ENCODE assay signal across 11 mouse cellular contexts in the genomic region with DNA sequence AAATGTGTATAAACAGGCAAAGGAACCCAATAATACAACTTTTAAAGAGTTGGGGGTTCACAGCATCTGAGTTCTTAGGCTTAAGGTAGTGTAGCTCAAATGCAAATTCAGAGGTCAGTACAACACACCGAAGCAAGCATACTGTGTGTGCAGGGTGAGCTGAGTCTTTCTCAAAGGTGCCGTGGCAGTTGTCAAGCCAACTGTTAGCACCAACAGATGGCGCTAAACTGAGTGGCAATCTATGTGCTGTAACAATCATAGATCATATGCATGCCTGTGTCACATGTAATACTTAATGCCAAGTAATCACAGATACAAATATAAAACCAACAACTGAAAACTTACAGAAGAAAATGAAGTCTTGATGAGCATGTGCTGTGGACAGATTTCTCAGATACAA. TPM values are rescaled to one million over a fixed set of nuclear protein-coding genes. Genes with fewer than 3 reads are reported as not detected.
DNase-seq lines count a peak whose midpoint lies in the region; ATAC-seq and TF ChIP-seq lines count a peak whose summit lies in the region.
"Had no signal": no experiment of that assay in that cellular context is flagged by ENCODE, and none has a peak within 500 bp of the region (broad histone marks: within the 10 kb centered on the region; RNA-seq: fewer than 3 reads in every experiment).

No protein-coding gene starts in this region.

- peak; percentile 49 for TF ChIP-seq CTCF in forebrain, postnatal 0 days (IDR thresholded peaks at IDR 0.05; ENCODE audit: low read depth)

- H3K9ac ChIP-seq in forebrain, postnatal 0 days = no peak overlapping the region
- H3K9ac ChIP-seq in forebrain, embryonic 11.5 days (ENCODE audit: low read length) = no peak overlapping the region
- H3K9ac ChIP-seq in midbrain, embryonic 14.5 days (replicated peaks; ENCODE audit: low read length) = no peak overlapping the region
- H3K9ac ChIP-seq in midbrain, embryonic 11.5 days (ENCODE audit: low read length) = no peak overlapping the region
- H3K9ac ChIP-seq: hindbrain, embryonic 13.5 days; midbrain, embryonic 12.5 days had no signal

- no peak overlapping the region for H3K27ac ChIP-seq in forebrain, postnatal 0 days (ENCODE audit: low read depth, low read length)
- H3K27ac ChIP-seq in forebrain, embryonic 11.5 days (ENCODE audit: low read depth, low read length) = no peak overlapping the region
- no peak overlapping the region for H3K27ac ChIP-seq in midbrain, embryonic 14.5 days (replicated peaks; ENCODE audit: low read depth, low read length)
- no peak overlapping the region for H3K27ac ChIP-seq in midbrain, embryonic 11.5 days (ENCODE audit: low read depth, low read length)
- H3K27ac ChIP-seq: hindbrain, embryonic 13.5 days; midbrain, embryonic 12.5 days had no signal

- no peak for ATAC-seq in forebrain, postnatal 0 days
- ATAC-seq in forebrain, embryonic 11.5 days (replicated peaks; ENCODE audit: low FRiP score) = no peak
- no peak for ATAC-seq in midbrain, embryonic 14.5 days (ENCODE audit: low FRiP score, low TSS enrichment)
- no peak for ATAC-seq in midbrain, embryonic 11.5 days (ENCODE audit: low FRiP score)

- no peaks in the 10 kb centered on the region for H3K9me3 ChIP-seq in forebrain, postnatal 0 days (ENCODE audit: low read length)
- no peaks in the 10 kb centered on the region for H3K9me3 ChIP-seq in forebrain, embryonic 11.5 days (ENCODE audit: control insufficient read depth, low read length)
- H3K9me3 ChIP-seq in midbrain, embryonic 14.5 days (ENCODE audit: control insufficient read depth, low read length) = no peaks in the 10 kb centered on the region
- H3K9me3 ChIP-seq in midbrain, embryonic 11.5 days (ENCODE audit: control insufficient read depth, low read length) = no peaks in the 10 kb centered on the region
- H3K9me3 ChIP-seq: hindbrain, embryonic 13.5 days; midbrain, embryonic 12.5 days had no signal

- H3K27me3 ChIP-seq in forebrain, postnatal 0 days (ENCODE audit: insufficient read depth, low read length) = no peaks in the 10 kb centered on the region
- H3K27me3 ChIP-seq in forebrain, embryonic 11.5 days (ENCODE audit: control insufficient read depth, insufficient read depth, low read length) = no peaks in the 10 kb centered on the region
- H3K27me3 ChIP-seq in midbrain, embryonic 14.5 days (ENCODE audit: control insufficient read depth, insufficient read depth, low read length) = no peaks in the 10 kb centered on the region
- no peaks in the 10 kb centered on the region for H3K27me3 ChIP-seq in midbrain, embryonic 11.5 days (ENCODE audit: control insufficient read depth, insufficient read depth, low read length)
- H3K27me3 ChIP-seq: hindbrain, embryonic 13.5 days; midbrain, embryonic 12.5 days had no signal

- DNase-seq in forebrain, postnatal 0 days = no peak
- DNase-seq in forebrain, embryonic 11.5 days (ENCODE audit: low spot score) = no peak
- peak; percentile 23 for DNase-seq in midbrain, embryonic 14.5 days
- no peak for DNase-seq in midbrain, embryonic 11.5 days (ENCODE audit: low spot score, missing footprints)
- DNase-seq in brain, adult 2 months (ENCODE audit: low read depth, low spot score) = peak; percentile 49
- peak; percentile 72 for DNase-seq in retina, embryonic 14.5 days (ENCODE audit: low spot score)
- DNase-seq in cerebellum, adult 18-20 months = no peak
- no peak for DNase-seq in kidney, adult 18-20 months
- DNase-seq: cerebellum, adult 9-11 months had no signal

- H3K36me3 ChIP-seq in forebrain, postnatal 0 days (ENCODE audit: insufficient read depth) = peaks cover 67% of the 10 kb centered on the region
- peaks cover 2% of the 10 kb centered on the region for H3K36me3 ChIP-seq in forebrain, embryonic 11.5 days (ENCODE audit: control insufficient read depth, insufficient read depth, low read length)
- peaks cover 88% of the 10 kb centered on the region for H3K36me3 ChIP-seq in midbrain, embryonic 14.5 days (ENCODE audit: control insufficient read depth, insufficient read depth, low read length)
- peaks cover 15% of the 10 kb centered on the region for H3K36me3 ChIP-seq in midbrain, embryonic 11.5 days (ENCODE audit: control insufficient read depth, insufficient read depth, low read length)

- H3K4me3 ChIP-seq in forebrain, postnatal 0 days (ENCODE audit: low read depth, low read length) = no peak overlapping the region
- H3K4me3 ChIP-seq in forebrain, embryonic 11.5 days (ENCODE audit: low read depth, low read length) = no peak overlapping the region
- no peak overlapping the region for H3K4me3 ChIP-seq in midbrain, embryonic 14.5 days (replicated peaks; ENCODE audit: low read depth, low read length)
- no peak overlapping the region for H3K4me3 ChIP-seq in midbrain, embryonic 11.5 days (ENCODE audit: low read depth, low read length)
- H3K4me3 ChIP-seq: hindbrain, embryonic 13.5 days; midbrain, embryonic 12.5 days had no signal

- WGBS in forebrain, postnatal 0 days = 63% methylated on average over 3 of the region's 3 CpGs
- WGBS in forebrain, embryonic 11.5 days = 72% methylated on average over 3 of the region's 3 CpGs
- 80% methylated on average over 3 of the region's 3 CpGs for WGBS in midbrain, embryonic 14.5 days
- 76% methylated on average over 3 of the region's 3 CpGs for WGBS in midbrain, embryonic 11.5 days

- H3K4me2 ChIP-seq in forebrain, postnatal 0 days (ENCODE audit: low read depth) = no peak overlapping the region
- no peak overlapping the region for H3K4me2 ChIP-seq in forebrain, embryonic 11.5 days (ENCODE audit: low read depth, low read length, severe bottlenecking)
- H3K4me2 ChIP-seq in midbrain, embryonic 14.5 days (ENCODE audit: low read length) = no peak overlapping the region
- no peak overlapping the region for H3K4me2 ChIP-seq in midbrain, embryonic 11.5 days
- H3K4me2 ChIP-seq: hindbrain, embryonic 13.5 days; midbrain, embryonic 12.5 days had no signal

- H3K4me1 ChIP-seq in forebrain, postnatal 0 days (ENCODE audit: insufficient read depth) = no peaks in the 10 kb centered on the region
- no peaks in the 10 kb centered on the region for H3K4me1 ChIP-seq in forebrain, embryonic 11.5 days (replicated peaks; ENCODE audit: control insufficient read depth, insufficient read depth, low read length)
- H3K4me1 ChIP-seq in midbrain, embryonic 14.5 days (ENCODE audit: control insufficient read depth, insufficient read depth, low read length) = no peaks in the 10 kb centered on the region
- H3K4me1 ChIP-seq in midbrain, embryonic 11.5 days (ENCODE audit: control insufficient read depth, insufficient read depth, low read length) = no peaks in the 10 kb centered on the region
- H3K4me1 ChIP-seq: hindbrain, embryonic 13.5 days; midbrain, embryonic 12.5 days had no signal

RNA-seq across cellular contexts. Expression of gene Rbl2, which starts 48.3 kb away (rescaled TPM):
- total RNA-seq in forebrain, postnatal 0 days (2014; rRNA removed) = 28.9 and 35.1 TPM in 2 replicates
- 8.7 and 13.3 TPM in 2 replicates for polyA plus RNA-seq in forebrain, postnatal 0 days (2015; fragmentation: Nextera tagmentation; extraction: Ambion mirVana)
- 16.3 and 18.4 TPM in 2 replicates for polyA plus RNA-seq in forebrain, embryonic 11.5 days (2014; fragmentation: Nextera tagmentation; extraction: Ambion mirVana)
- 16.7 and 23.8 TPM in 2 replicates for polyA plus RNA-seq in midbrain, embryonic 14.5 days (2014; fragmentation: Nextera tagmentation; extraction: Ambion mirVana)
- polyA plus RNA-seq in midbrain, embryonic 11.5 days (2014; fragmentation: Nextera tagmentation; extraction: Ambion mirVana) = 13.6 and 15.7 TPM in 2 replicates

Comparison
In these comparisons a context has a peak if more than half of its experiments do, and no peak if none do; other contexts are left out.
1. DNase-seq: peak in midbrain, embryonic 14.5 days (single experiment), brain, adult 2 months (single experiment) and retina, embryonic 14.5 days (single experiment); none in forebrain, postnatal 0 days (single experiment), forebrain, embryonic 11.5 days (single experiment), midbrain, embryonic 11.5 days (single experiment), cerebellum, adult 18-20 months (0 of 2) and kidney, adult 18-20 months (single experiment).